Mouse (Mus musculus) hindbrain, embryonic 10.5 days (tissue): Measurements from ENCODE around the gene Stk10. TPM values are rescaled to one million over a fixed set of nuclear protein-coding genes. Genes with fewer than 3 reads are reported as not detected.

Source experiments
- DNase-seq: peaks from one replicate; pipeline ENCODE4 v3.0.0-alpha.2; 2017; ENCODE audit warnings: low spot score
- H3K27ac ChIP-seq: fragments of 300-500 bp; sonication (generic); 2 replicates; pipeline ENCODE4 v1.5.1; 2016; ENCODE audit warnings: mild to moderate bottlenecking, moderate library complexity
- H3K27me3 ChIP-seq: fragments of 300-500 bp; sonication (generic); 2 replicates; pipeline ENCODE4 v1.6.1; 2016; ENCODE audit warnings: mild to moderate bottlenecking; ENCODE audit not compliant: poor library complexity, insufficient read depth, severe bottlenecking
- H3K36me3 ChIP-seq: fragments of 300-500 bp; sonication (generic); 2 replicates; pipeline ENCODE4 v1.6.1; 2016; ENCODE audit warnings: mild to moderate bottlenecking, moderate library complexity
- H3K4me1 ChIP-seq: fragments of 300-500 bp; sonication (generic); replicated peaks from 2 replicates; pipeline ENCODE4 v1.6.1; 2016; ENCODE audit warnings: mild to moderate bottlenecking
- H3K4me3 ChIP-seq: fragments of 300-500 bp; sonication (generic); 2 replicates; pipeline ENCODE4 v1.5.1; 2016; ENCODE audit warnings: mild to moderate bottlenecking, moderate library complexity
- H3K9me3 ChIP-seq: fragments of 300-500 bp; sonication (generic); 2 replicates; pipeline ENCODE4 v1.6.1; 2016; ENCODE audit warnings: mild to moderate bottlenecking, moderate library complexity
- WGBS: fragments of 180-500 bp; shearing (Covaris S2); methylation state at CpG from one replicate; pipeline ENCODE4 v1.1.7; 2016; 5-methylcytosine and 5-hydroxymethylcytosine counted together
- polyA plus RNA-seq: library from polyadenylated mRNA; unstranded; fragments of >200 nt; fragmentation: Nextera tagmentation; extraction: Ambion mirVana; gene quantifications from 2 replicates; pipeline ENCODE4 v1.2.1, GENCODE M21; 2016

The Stk10 gene
- polyA plus RNA-seq, result 3.0 TPM in 2 replicates

DNA sequence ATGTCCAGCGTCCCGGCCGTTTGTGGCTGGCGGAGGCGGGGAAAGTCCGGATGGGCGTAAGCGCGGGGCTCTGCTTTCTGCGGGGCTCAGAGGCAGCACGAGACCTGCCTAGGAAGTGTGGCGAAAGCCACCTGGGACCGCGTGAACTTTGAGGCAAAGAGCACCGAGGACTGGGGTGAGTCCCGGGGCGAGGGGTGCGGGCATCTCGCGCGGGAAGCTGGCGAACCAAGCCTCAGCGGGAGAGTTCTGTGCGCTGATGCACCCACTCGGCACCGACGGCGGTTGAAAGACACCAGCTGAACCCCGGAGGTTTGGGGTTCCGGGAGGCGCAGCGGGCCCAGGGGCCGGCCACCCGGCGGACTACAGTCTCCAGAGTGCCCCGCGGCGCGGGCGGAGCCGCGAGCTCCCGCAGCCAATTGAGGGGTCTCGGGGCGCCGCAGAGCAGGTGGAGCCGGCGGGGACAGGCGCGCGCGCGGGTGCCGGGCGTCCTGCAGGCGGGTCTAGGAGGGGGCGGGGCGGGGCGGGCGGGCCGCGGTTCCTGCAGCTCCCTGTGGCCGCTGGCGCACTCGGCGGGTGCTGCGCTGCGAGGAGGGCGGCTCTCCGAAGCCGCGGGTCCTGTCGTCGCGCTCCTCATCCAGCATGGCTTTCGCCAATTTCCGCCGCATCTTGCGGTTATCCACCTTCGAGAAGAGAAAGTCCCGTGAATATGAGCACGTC, at the start of gene Stk10:
Gene Stk10 (plus strand): TSS at position 541 of the 717 bp plus-strand sequence.
- Histone ChIP-seq H3K9me3 (no peaks in the 10 kb centered on the region), H3K27ac (peak within 1 kb of the TSS; percentile 84), H3K36me3 (peaks cover 7% of the 10 kb centered on the region), H3K4me3 (peak within 1 kb of the TSS; percentile 73), H3K4me1 (peaks cover 49% of the 10 kb centered on the region), H3K27me3 (peaks cover 52% of the 10 kb centered on the region)
- peak; percentile 83 for DNase-seq
- WGBS, result under 1% methylated on average over 80 of the region's 82 CpGs

DNA sequence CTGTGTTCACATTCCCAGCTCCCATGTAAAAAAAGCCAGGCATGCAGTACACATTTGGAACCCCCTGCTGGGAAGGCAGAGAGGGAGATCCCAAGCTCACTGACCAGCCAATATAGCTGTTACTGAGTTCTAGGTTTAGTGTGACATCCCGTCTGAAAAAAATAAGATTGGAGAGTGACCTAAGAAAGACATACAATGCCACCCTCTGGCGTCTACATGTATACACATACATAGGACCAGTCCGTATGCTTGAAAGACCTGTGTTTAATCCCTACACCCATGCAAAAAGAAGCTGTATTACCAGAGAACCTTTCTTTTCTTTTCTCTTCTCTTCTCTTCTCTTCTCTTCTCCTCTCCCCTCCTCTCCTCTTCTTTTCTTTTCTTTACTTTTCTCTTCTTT, 47.8 kb upstream of the Stk10 start:
- Histone ChIP-seq H3K27ac (no peak overlapping the region), H3K4me1 (no peaks in the 10 kb centered on the region), H3K9me3 (no peaks in the 10 kb centered on the region), H3K27me3 (no peaks in the 10 kb centered on the region), H3K36me3 (peaks cover 5% of the 10 kb centered on the region; the same call in 1 of the 2 replicates), H3K4me3 (no peak overlapping the region)
- no peak for DNase-seq
- 69% methylated on average over 3 of the region's 3 CpGs for WGBS

DNA sequence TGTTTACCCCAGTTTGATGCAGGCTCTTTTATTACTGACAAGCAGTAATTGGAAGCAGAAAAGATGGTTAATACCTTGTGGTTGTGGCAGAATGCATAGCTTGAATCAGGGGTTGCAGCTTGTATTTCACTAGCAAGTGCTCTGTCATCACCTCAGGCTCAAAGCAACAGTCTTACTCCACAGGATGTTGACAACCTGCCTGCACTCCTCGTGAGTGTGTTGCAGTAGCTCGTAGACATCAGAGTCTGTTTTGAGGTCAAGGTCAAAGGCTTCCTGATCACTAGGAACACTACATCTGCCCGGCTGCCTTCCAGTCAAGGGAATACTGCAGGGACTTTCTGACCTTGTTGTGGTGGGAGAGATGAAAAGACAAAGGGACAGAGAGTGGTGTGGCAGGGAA, 46.5 kb upstream of the Stk10 start:
- H3K36me3 ChIP-seq, result peaks cover 5% of the 10 kb centered on the region; the same call in 1 of the 2 replicates
- DNase-seq, result no peak
- H3K4me3 ChIP-seq, result no peak overlapping the region
- WGBS, result 63% methylated on average over 3 of the region's 3 CpGs
- no peaks in the 10 kb centered on the region for H3K4me1 ChIP-seq
- H3K27me3 ChIP-seq, result no peaks in the 10 kb centered on the region
- no peak overlapping the region for H3K27ac ChIP-seq
- no peaks in the 10 kb centered on the region for H3K9me3 ChIP-seq

DNA sequence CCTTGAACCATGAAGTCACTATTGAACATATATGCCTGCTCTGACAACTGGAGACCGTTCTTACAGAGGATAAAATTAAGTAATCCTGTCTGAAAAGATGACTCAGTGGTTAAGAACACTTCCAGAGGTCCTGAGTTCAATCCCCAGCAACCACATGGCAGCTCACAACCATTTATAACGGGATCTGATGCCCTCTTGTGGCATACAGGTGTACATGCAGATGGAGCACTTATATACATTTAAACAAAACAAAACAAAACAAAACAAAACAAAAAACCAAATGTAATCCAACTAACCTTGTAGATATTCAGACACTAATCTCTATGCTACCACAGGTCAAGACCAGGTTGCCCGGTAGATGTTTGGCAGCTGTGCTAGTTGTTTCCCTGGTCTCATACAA, 45.6 kb upstream of the Stk10 start:
- DNase-seq, result no peak

DNA sequence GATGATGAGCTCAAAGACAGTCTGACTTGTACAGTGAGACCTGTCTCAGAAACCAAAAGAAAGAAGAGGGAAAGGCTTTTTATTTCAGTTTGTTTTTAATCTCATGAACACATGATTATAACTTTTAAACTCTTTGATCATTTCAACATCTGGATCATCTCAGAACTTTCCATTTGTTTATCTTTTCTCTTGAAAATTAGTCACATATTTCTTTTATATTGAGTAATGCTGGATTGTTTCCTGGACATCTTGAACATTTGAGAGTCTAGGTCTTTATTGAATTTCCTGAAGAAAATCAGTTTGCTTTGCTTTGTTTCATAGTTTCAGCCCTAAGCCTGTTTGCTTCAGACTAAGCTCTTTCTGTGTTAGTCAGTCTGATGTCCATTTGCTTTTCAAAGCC, 44.8 kb upstream of the Stk10 start:
- Histone ChIP-seq H3K9me3 (no peaks in the 10 kb centered on the region), H3K27ac (no peak overlapping the region), H3K4me3 (no peak overlapping the region), H3K36me3 (peaks cover 5% of the 10 kb centered on the region; the same call in 1 of the 2 replicates), H3K27me3 (no peaks in the 10 kb centered on the region), H3K4me1 (no peaks in the 10 kb centered on the region)
- no peak for DNase-seq

More for the DNA sequence above, 45.6 kb upstream of the Stk10 start:
- no peaks in the 10 kb centered on the region for H3K9me3 ChIP-seq
- 86% methylated on average over 3 of the region's 3 CpGs for WGBS
- no peaks in the 10 kb centered on the region for H3K4me1 ChIP-seq
- H3K27ac ChIP-seq, result no peak overlapping the region
- no peak overlapping the region for H3K4me3 ChIP-seq
- peaks cover 5% of the 10 kb centered on the region; the same call in 1 of the 2 replicates for H3K36me3 ChIP-seq
- H3K27me3 ChIP-seq, result no peaks in the 10 kb centered on the region

DNA sequence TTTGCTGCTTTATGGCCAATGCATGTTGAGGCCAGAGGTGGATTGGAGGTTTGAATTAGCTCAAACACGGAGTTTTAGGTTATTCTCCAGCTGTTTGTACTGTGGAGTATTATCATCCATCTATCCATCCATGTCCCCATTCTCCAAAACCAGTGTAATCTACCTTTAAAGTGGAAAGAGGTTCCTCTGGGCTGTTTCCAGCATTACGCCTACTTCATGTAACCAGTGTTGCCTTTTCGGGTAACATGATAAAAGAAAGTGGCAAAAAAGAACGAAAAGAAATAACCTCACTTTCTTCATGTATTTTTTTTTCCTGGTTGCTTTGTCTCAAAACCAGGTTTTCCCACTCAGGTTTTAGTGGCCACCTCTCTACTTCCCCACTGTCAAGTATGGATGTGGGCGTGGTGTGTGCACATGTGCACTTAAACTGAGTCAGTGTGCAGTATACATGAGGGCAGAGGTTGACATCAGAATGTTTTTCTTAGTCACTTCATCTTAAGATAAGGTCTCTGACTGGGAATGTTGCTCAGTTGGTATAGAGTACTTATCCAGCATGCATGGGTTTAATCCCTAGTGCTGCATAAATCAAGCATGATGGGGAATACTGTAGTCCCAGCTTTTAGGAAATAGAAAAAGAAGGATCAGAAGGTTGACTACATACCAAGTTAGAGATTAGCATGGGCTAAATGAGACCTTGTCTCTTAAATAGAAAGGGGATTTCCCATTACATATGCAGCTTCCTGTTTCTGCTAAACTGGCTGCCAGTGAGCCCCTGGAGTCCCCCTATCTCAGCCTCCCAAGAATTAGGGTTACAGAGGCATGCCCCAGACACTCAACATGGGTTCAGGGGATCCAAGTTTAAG, 44.1 kb upstream of the Stk10 start:
- Histone ChIP-seq H3K4me1 (no peaks in the 10 kb centered on the region), H3K36me3 (peaks cover 5% of the 10 kb centered on the region; the same call in 1 of the 2 replicates), H3K9me3 (no peaks in the 10 kb centered on the region), H3K4me3 (no peak overlapping the region), H3K27me3 (no peaks in the 10 kb centered on the region), H3K27ac (no peak overlapping the region)
- no peak for DNase-seq
- WGBS, result 92% methylated on average over 5 of the region's 5 CpGs

DNA sequence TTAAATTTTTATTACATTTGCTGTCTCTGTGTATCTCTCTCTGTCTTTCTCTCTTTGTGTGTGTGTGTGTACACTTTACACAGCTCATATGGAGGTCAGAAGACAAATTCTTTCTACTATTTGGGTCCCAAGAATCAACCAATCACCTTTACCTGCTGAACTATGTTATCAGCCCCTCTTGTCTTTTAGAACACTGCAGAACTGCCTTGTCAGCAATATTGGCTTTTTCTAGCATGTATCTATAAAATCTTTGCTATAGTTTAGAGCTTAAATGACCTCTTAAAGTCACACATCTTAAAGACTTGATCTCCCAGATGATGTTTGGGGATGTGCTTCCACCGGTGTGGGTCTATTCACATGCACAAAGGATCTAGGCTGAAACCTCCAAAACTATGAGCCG, 42.0 kb upstream of the Stk10 start:
- DNase-seq, result no peak
- Histone ChIP-seq H3K27ac (no peak overlapping the region), H3K27me3 (no peaks in the 10 kb centered on the region), H3K4me3 (no peak overlapping the region), H3K9me3 (no peaks in the 10 kb centered on the region), H3K4me1 (no peaks in the 10 kb centered on the region), H3K36me3 (peaks cover 5% of the 10 kb centered on the region; the same call in 1 of the 2 replicates)
- WGBS, result 96% methylated on average over 2 of the region's 2 CpGs

DNA sequence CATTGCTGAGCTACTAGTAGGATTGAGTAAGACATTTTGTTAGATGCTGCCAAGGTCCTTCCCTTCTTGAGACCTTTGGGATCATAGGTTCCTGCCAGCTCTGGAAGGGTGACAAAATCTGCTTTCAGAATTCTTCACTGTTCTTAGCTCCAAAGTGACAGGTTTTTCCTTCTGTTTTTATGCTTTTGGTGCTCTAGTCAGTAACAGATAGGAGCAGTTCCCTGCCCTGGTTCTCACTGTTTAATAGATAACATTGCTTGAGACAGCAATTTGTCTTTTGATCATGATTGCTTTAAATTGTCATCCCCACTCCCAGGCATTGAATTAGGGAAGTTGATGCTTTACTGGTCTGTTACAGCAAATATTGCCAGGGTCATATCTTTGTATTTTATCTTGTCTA, 39.8 kb upstream of the Stk10 start:
- no peak overlapping the region for H3K27ac ChIP-seq
- H3K4me1 ChIP-seq, result no peaks in the 10 kb centered on the region
- H3K9me3 ChIP-seq, result no peaks in the 10 kb centered on the region
- no peak overlapping the region for H3K4me3 ChIP-seq
- no peaks in the 10 kb centered on the region for H3K27me3 ChIP-seq
- no peak for DNase-seq
- H3K36me3 ChIP-seq, result no peaks in the 10 kb centered on the region

DNA sequence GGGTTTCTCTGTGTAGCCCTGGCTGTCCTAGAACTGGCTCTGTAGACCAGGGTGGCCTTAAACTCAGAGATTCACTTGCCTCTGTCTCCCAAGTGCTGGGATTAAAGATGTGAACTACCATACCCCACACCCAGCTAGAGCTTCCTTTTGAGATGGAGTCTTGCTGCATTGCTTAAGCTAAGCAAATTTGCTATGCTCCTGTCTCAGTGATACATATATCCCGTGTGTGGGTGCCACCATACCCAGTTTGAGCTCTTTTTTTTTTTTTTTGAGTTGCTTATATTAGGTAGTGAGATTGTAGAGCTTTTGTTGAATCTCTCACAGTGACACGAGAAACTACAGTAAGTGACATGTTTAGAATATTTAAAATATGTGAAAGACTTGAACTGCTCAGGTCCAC, 37.8 kb upstream of the Stk10 start:
- Histone ChIP-seq H3K4me1 (no peaks in the 10 kb centered on the region), H3K36me3 (peaks cover 12% of the 10 kb centered on the region), H3K9me3 (no peaks in the 10 kb centered on the region), H3K4me3 (no peak overlapping the region), H3K27ac (no peak overlapping the region), H3K27me3 (no peaks in the 10 kb centered on the region)
- 92% methylated on average over 2 of the region's 2 CpGs for WGBS
- DNase-seq, result no peak

- no peak overlapping the region for H3K4me3 ChIP-seq
- no peaks in the 10 kb centered on the region for H3K9me3 ChIP-seq
- no peak for DNase-seq
- H3K27ac ChIP-seq, result no peak overlapping the region
- no peaks in the 10 kb centered on the region for H3K4me1 ChIP-seq
- H3K27me3 ChIP-seq, result no peaks in the 10 kb centered on the region
- 92% methylated on average over 7 of the region's 7 CpGs for WGBS
- peaks cover 45% of the 10 kb centered on the region for H3K36me3 ChIP-seq
Measured at GRCm38 (mm10) chr11:32498757-32499535, 34.2 kb upstream of the Stk10 start.

GRCm38 (mm10) chr11:32499931-32500330, 33.2 kb upstream of the Stk10 start:
- WGBS, result 95% methylated on average over 4 of the region's 4 CpGs

GRCm38 (mm10) chr11:32503711-32504110, 29.4 kb upstream of the Stk10 start:
- H3K4me1 ChIP-seq, result 0 out of 2 replicates have a peak, but pooled peaks cover 3% of the 10 kb centered on the region
- no peak overlapping the region for H3K27ac ChIP-seq
- no peaks in the 10 kb centered on the region for H3K27me3 ChIP-seq
- no peaks in the 10 kb centered on the region for H3K9me3 ChIP-seq
- H3K4me3 ChIP-seq, result no peak overlapping the region
- H3K36me3 ChIP-seq, result peaks cover 48% of the 10 kb centered on the region
- WGBS, result 94% methylated on average over 2 of the region's 2 CpGs
- DNase-seq, result no peak

More at GRCm38 (mm10) chr11:32499931-32500330, 33.2 kb upstream of the Stk10 start:
- Histone ChIP-seq H3K9me3 (no peaks in the 10 kb centered on the region), H3K4me3 (no peak overlapping the region), H3K27ac (no peak overlapping the region), H3K36me3 (peaks cover 46% of the 10 kb centered on the region), H3K27me3 (no peaks in the 10 kb centered on the region), H3K4me1 (no peaks in the 10 kb centered on the region)
- DNase-seq, result no peak
